Mouse (Mus musculus) cerebellum, adult 11-12 months (tissue): ENCODE results near the gene Snx29.

Experiments
- DNase-seq: peaks from one replicate; pipeline ENCODE4 v3.0.0; 2022

Snx29 gene

DNA sequence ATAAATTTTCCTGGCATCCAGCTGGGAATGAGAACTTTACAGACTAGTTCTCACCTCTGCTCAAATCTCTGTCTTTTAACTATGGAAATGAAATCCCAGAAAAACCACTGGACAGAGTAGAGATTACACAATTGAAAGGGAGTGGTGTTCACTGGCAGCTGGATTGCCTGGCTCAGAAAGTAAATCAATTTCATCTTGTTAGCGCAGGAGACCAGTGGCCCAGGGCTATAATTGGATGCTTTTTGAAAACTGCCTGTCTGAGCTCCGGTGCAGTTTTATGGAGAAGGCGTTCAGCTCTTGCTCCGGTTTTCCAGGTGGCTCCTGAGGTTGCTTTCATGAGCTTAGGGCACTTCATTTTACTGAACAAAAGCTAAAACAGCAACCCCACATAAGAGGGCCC lies 371.7 kb downstream of the Snx29 start:
- no peak for DNase-seq

DNA sequence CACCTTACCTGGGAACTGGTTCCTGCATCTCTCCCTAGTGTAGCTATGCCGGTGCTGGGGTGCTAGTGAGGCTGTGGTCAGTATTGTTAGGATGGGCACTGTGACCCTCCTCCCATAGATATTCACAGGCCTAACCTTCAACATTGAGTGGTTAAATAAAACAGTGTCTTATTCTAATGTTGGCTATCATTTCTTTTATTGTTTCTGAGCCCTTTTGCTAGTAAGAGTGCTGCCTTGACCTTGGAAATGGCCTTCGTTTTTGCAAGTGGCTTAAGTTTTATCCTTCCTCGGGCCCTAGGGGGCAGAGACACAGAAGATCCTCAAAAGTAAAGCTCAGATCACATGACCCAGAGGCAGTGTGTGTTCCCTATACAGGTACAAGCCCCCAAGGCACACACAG lies 374.1 kb downstream of the Snx29 start:
- DNase-seq: no peak

DNA sequence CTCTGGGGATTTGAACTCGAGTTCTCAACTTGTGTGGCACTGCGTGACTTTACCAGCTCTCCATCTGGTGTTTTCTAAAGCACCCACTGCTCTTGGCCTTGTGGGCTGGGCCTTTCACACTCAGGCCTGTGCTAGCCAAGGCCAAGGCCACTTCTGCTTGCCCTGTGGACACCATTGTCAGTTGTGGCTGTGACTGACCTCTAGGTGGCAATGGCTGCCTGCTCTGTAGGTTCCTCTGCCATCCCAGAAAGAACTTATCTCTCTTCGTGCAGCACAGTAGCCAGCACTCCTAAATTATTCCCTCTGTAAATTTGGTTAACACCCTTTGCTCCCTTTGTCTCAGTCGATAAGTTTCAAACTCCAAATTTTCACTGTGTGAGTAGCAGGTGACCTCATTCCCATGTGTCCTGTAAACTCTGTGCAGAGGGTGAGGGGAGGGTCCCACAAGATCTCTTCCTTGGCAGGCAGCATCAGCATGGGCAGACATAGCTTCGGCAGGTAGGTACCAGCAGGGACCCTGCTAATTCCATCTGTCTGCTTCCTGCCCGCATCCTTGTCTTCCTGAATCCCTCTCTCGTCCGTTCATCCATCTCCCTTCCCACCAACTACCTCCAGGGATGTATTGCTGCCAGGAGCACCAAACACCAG lies 375.1 kb downstream of the Snx29 start:
- peak; percentile 49 for DNase-seq

- no peak for DNase-seq
These were observed 378.9 kb downstream of the Snx29 start for GRCm38 (mm10) chr16:11701579-11701978.

GRCm38 (mm10) chr16:11704096-11704495 lies 381.4 kb downstream of the Snx29 start:
- DNase-seq: no peak

GRCm38 (mm10) chr16:11705456-11705855 lies 382.7 kb downstream of the Snx29 start:
- DNase-seq: peak; percentile 85

DNA sequence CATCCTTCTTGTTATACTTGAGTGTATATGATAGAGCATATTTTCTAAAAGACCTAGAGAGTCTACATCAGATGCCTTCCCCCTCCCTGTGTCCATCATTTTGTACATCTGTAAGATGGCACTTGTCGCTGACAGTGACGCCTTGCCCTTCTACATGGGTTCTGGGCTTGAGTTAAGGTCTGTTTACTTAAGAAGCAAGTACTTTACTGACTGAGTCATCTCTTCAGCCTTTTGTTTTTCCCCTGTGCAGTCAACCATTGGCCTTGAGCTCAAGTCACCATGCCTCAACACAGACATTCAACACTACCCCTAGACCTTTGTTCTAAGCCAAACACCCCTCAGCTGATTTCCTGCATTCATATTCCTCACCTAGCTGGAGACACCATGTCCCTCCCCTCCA lies 385.4 kb downstream of the Snx29 start:
- no peak for DNase-seq

DNA sequence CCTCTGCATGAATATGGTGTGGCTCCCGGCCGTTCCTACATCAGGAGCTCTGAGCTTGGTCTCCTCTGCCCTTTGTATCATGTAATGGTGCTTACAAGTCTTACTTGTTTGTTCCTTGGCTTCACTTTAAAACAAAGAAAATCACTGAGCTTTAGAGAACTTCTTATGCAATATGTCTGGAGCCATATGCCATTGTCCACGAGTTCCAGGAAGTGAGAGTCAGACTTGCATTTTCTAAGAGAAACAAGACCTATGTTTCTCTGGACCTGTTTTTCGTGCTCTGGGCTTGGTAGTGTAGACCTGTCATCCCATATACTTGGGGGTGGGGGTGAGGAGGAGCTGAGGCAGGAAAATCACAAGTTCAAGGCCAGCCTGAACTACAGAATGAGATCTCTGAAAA lies 386.7 kb downstream of the Snx29 start:
- no peak for DNase-seq

GRCm38 (mm10) chr16:11709999-11710667 lies 387.4 kb downstream of the Snx29 start:
- DNase-seq: no peak

GRCm38 (mm10) chr16:11713265-11713865 lies 390.7 kb downstream of the Snx29 start:
- no peak for DNase-seq

GRCm38 (mm10) chr16:11716932-11717331 lies 394.2 kb downstream of the Snx29 start:
- no peak for DNase-seq

DNA sequence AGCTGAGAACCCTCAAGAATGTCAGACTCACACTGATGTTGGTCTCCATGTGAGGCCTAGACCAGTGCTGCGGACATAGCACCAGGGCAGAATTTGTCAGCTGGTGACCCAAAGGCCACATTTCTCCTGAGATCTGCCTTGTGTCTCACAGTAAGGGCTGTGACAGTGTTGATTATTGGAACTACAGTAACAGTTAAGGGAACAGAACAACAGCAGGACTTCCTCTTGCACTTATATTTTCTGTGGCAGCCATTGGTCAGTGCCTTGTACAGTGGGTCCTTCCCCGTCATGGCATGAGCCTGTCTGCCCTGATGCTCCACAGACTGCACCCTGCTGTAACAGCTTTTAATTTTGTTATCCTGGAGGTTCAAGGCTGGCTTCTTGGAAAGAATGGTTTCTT lies 403.2 kb downstream of the Snx29 start:
- no peak for DNase-seq

DNA sequence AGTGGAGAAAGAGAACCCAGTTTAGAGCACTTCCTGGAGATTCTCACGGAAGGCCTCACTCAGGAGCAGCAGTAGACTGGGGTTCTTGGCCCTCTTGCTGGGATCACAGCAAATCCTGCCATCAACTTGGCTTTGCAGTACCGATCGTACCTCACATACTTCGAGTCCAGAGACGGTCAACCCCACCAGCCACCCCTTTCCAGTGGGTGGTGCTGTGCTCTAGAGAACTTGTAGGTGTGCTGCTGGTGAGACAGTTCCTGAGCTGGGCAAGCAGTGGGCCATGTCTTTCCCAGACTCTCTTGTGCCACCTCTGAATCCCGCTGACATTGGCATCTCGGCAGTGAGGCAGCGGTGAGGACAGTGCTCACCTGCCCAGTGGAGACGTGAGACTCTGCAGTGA lies 404.6 kb downstream of the Snx29 start:
- DNase-seq: no peak

DNA sequence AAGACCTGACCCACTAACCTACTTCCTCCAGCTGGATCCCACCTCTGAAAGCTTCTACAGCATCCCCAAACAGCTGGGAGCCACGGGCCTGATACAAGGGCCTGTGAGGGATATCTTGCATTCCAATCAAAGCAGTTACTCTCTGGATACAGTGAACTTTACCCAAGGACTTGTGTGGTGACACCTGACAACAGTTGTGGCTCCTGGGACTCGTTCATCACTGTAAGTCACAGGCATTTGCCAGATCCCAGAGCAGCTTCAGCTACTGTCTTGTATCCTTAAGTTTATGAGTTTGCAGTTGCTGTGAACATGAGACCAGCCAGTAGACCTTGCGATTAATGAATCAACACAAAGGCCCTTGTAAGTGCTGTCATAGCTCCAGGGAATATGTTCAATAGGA lies 405.4 kb downstream of the Snx29 start:
- DNase-seq: no peak

GRCm38 (mm10) chr16:11728627-11729026 lies 405.9 kb downstream of the Snx29 start:
- no peak for DNase-seq

DNA sequence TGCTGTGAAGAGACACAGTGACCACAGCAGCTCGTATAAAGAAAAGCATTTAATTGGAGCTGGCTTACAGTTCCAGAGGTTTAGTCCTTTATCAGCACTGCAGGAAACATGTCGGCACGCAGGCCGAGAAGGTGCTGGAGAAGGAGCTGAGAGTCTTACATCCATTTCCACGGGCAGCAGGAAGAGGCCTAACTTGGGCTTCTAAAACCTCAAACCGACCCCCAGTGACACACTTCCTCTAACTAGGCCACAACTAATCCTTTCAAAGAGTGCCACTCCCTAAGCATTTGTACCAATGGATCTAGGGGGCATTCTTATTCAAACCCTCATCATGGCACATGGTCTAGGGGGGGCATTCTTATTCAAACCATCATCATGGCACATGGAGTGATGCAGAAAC lies 406.4 kb downstream of the Snx29 start:
- DNase-seq: no peak

DNA sequence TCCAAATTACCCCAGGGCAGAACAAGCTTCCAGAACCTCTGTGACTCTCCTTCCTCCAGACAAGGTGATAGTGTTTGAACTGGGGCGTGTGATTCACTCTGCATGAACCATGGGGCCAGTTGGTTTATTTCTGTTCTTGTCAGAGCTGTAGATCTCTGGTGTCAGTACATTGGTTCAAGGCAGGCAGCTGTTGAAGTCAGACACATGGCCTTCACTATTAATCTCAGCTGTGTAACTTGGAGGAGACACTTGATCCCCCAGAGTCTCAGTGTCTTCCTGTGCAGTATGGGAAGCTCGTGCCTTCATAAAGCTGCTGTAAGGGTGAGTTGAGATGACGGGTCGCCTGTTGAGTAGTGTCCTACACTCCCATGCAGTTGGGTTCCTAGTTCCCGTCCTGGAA lies 407.1 kb downstream of the Snx29 start:
- no peak for DNase-seq

DNA sequence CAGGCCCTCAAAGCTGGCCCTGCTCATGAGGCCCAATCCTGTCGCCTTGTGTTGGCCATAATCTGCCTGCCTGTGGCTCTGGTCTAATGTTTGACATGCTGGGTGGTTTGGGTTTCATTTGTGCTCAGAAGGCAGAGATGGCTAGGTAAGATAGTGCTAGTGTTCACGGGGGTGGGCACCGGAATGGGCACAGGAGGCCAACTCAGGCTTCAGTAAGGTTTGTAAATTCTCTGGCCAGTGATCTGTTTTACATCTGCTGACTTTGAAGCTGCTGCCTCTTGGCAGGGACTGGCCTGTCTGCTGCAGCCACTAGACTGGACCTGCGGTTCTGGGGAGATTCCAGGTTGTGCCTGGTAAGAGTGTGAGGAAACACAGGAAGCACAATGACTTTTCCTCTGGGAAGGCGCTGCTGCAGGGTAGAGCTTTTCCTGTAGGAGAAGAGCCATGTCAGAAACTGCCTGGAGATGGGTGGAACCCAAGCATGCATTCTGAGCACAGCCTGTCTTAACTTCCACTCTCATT lies 408.4 kb downstream of the Snx29 start:
- no peak for DNase-seq

GRCm38 (mm10) chr16:11738341-11738740 lies 415.6 kb downstream of the Snx29 start:
- DNase-seq: no peak

- no peak for DNase-seq
These were observed 419.2 kb downstream of the Snx29 start for GRCm38 (mm10) chr16:11741951-11742350.

DNA sequence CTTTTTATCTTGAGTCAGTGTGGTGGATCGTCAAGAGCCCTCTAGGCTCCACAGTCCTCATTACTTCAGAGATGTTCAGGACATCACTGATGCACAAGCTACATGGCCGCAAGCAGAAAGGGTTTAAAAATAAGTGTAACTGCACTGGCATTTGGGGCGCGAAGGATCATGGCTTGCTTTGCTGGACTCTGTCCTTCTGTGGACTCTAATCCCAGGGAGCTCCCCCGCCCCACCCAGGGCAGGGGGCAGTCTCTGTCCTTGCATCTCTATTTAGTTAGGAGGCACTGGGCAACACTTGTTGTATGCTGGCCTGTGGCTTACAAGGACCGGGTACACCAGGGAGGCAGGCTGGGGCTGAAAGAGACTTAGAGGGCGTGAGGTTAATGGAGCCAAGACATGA lies 419.6 kb downstream of the Snx29 start:
- no peak for DNase-seq

GRCm38 (mm10) chr16:11743013-11743412 lies 420.3 kb downstream of the Snx29 start:
- no peak for DNase-seq

- DNase-seq: no peak
These were observed 421.0 kb downstream of the Snx29 start for GRCm38 (mm10) chr16:11743724-11744123.

GRCm38 (mm10) chr16:11746036-11746435 lies 423.3 kb downstream of the Snx29 start:
- DNase-seq: no peak
